Mouse (Mus musculus) lung, postnatal 0 days (tissue): ENCODE data around the gene Dtx3.

Source experiments
- CTCF ChIP-seq: IDR thresholded peaks from 2 replicates; pipeline ENCODE4 v1.5.1; 2016; ENCODE audit warnings: antibody characterized with exemption, mild to moderate bottlenecking
- EP300 ChIP-seq: IDR thresholded peaks from 2 replicates; pipeline ENCODE4 v1.6.1; 2016; ENCODE audit warnings: antibody characterized with exemption, mild to moderate bottlenecking, control low read depth

DNA sequence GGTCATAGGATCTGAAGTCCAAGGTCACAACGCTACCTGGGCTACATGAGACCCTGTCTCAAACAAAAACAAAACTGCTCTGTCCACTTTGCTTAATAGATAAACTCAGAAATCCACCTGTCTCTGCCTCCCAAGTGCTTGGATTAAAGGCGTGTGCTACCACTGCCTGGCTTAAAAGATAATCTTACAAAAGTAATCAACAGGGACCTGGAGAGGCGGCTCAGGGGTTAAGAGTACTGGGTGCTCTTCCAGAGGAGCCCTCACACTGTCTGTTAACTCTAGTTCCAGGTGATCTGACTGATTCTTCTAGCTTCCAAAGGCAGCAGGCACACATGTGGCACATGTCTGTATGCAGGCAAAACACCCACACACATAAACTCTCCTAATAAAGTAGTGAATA is 7.6 kb upstream of the Dtx3 start:
- TF ChIP-seq CTCF = no peak
- no peak for TF ChIP-seq EP300
